Mouse (Mus musculus): Measurements from ENCODE around the gene C1d.
"Not testable (repeated sequence)": the region's sequence is repeated elsewhere in the genome, so short reads cannot be mapped to it uniquely, and the experiment has no call there.

C1d gene

GRCm38 (mm10) chr11:17257443-17257842, at the start of gene C1d:
Gene C1d, plus strand, starts transcription at chr11:17257579.
- in situ Hi-C loops (cut with MboI; ENCODE audit: low sequenced_read_pairs) = no loop called here

GRCm38 (mm10) chr11:17211258-17212140, 45.9 kb upstream of the C1d start, which contains the start of gene Pno1:
Gene Pno1, minus strand, starts transcription at chr11:17211568.
- in situ Hi-C loops (cut with MboI; ENCODE audit: low sequenced_read_pairs) = no loop called here

- in situ Hi-C loops (cut with MboI; ENCODE audit: low sequenced_read_pairs) = no loop called here
Measured at GRCm38 (mm10) chr11:17212141-17212495, 45.3 kb upstream of the C1d start.

- in situ Hi-C loops (cut with MboI; ENCODE audit: low sequenced_read_pairs) = no loop called here
Measured at GRCm38 (mm10) chr11:17212903-17213509, 44.4 kb upstream of the C1d start.

- in situ Hi-C loops (cut with MboI; ENCODE audit: low sequenced_read_pairs) = no loop called here
Measured at GRCm38 (mm10) chr11:17215475-17215874, 41.9 kb upstream of the C1d start.

GRCm38 (mm10) chr11:17221126-17221525, 36.3 kb upstream of the C1d start:
- in situ Hi-C loops (cut with MboI; ENCODE audit: low sequenced_read_pairs) = no loop called here

GRCm38 (mm10) chr11:17232792-17233191, 24.6 kb upstream of the C1d start:
- in situ Hi-C loops (cut with MboI; ENCODE audit: low sequenced_read_pairs) = no loop called here

GRCm38 (mm10) chr11:17236449-17237037, 20.8 kb upstream of the C1d start:
- in situ Hi-C loops (cut with MboI; ENCODE audit: low sequenced_read_pairs) = no loop called here

- in situ Hi-C loops (cut with MboI; ENCODE audit: low sequenced_read_pairs) = not testable (repeated sequence)
Measured at GRCm38 (mm10) chr11:17238598-17238997, 18.8 kb upstream of the C1d start.

- in situ Hi-C loops (cut with MboI; ENCODE audit: low sequenced_read_pairs) = no loop called here
Measured at GRCm38 (mm10) chr11:17248715-17249114, 8.7 kb upstream of the C1d start.

- in situ Hi-C loops (cut with MboI; ENCODE audit: low sequenced_read_pairs) = no loop called here
Measured at GRCm38 (mm10) chr11:17256813-17257365, 490 bp upstream of the C1d start.

GRCm38 (mm10) chr11:17257861-17258260, 482 bp downstream of the C1d start:
- in situ Hi-C loops (cut with MboI; ENCODE audit: low sequenced_read_pairs) = no loop called here

- in situ Hi-C loops (cut with MboI; ENCODE audit: low sequenced_read_pairs) = no loop called here
Measured at GRCm38 (mm10) chr11:17267176-17267575, 9.8 kb downstream of the C1d start.

- in situ Hi-C loops (cut with MboI; ENCODE audit: low sequenced_read_pairs) = no loop called here
Measured at GRCm38 (mm10) chr11:17268801-17269200, 11.4 kb downstream of the C1d start.

- in situ Hi-C loops (cut with MboI; ENCODE audit: low sequenced_read_pairs) = no loop called here
Measured at GRCm38 (mm10) chr11:17279959-17280358, 22.6 kb downstream of the C1d start.

- in situ Hi-C loops (cut with MboI; ENCODE audit: low sequenced_read_pairs) = no loop called here
Measured at GRCm38 (mm10) chr11:17284055-17284454, 26.7 kb downstream of the C1d start.

- in situ Hi-C loops (cut with MboI; ENCODE audit: low sequenced_read_pairs) = no loop called here
Measured at GRCm38 (mm10) chr11:17288884-17289283, 31.5 kb downstream of the C1d start.

GRCm38 (mm10) chr11:17306007-17306891, 48.9 kb downstream of the C1d start:
- in situ Hi-C loops (cut with MboI; ENCODE audit: low sequenced_read_pairs) = no loop called here

- in situ Hi-C loops (cut with MboI; ENCODE audit: low sequenced_read_pairs) = no loop called here
Measured at GRCm38 (mm10) chr11:17307457-17307856, 50.1 kb downstream of the C1d start.

All from CH12F3 (cell line).